Comparison of ENCODE assay signal across 8 mouse cellular contexts in genomic region chr1:184035346-184035903, GRCm38 (mm10). TPM values are rescaled to one million over a fixed set of nuclear protein-coding genes. Genes with fewer than 3 reads are reported as not detected.
DNase-seq lines count a peak whose midpoint lies in the region; ATAC-seq and TF ChIP-seq lines count a peak whose summit lies in the region.

No protein-coding gene starts in this region.

- no peak for TF ChIP-seq CTCF in liver, adult 2 months (IDR thresholded peaks at IDR 0.05; ENCODE audit: low read depth, low read length)

- peak overlapping the region; percentile 99 for H3K4me2 ChIP-seq in hindbrain, embryonic 15.5 days
- H3K4me2 ChIP-seq in myocyte (ENCODE audit: low read depth) = peak overlapping the region; percentile 85

- peaks cover 6% of the 10 kb centered on the region; the same call in 1 of the 2 replicates for H3K4me1 ChIP-seq in liver, adult 2 months (ENCODE audit: control insufficient read depth, insufficient read depth, low read length)
- peaks cover 35% of the 10 kb centered on the region for H3K4me1 ChIP-seq in embryonic facial prominence, embryonic 10.5 days
- H3K4me1 ChIP-seq in hindbrain, embryonic 15.5 days (replicated peaks) = peaks cover 37% of the 10 kb centered on the region

- H3K4me3 ChIP-seq in liver, adult 2 months (ENCODE audit: insufficient read depth, low read depth, low read length) = peak overlapping the region; percentile 42; the same call in 1 of the 2 replicates
- peak overlapping the region; percentile 86 for H3K4me3 ChIP-seq in embryonic facial prominence, embryonic 10.5 days
- peak overlapping the region; percentile 66 for H3K4me3 ChIP-seq in hindbrain, embryonic 15.5 days
- H3K4me3 ChIP-seq in myocyte = peak overlapping the region; percentile 81

- TF ChIP-seq POLR2A in liver, adult 2 months (IDR thresholded peaks at IDR 0.05; ENCODE audit: extremely low read depth, insufficient read depth, low read length) = no peak
- TF ChIP-seq POLR2A in myocyte (IDR thresholded peaks at IDR 0.05; ENCODE audit: insufficient read length, low read depth) = no peak

- no peak overlapping the region for H3K27ac ChIP-seq in liver, adult 2 months (replicated peaks; ENCODE audit: insufficient read depth, low read depth, low read length)
- H3K27ac ChIP-seq in embryonic facial prominence, embryonic 10.5 days (replicated peaks) = peak overlapping the region; percentile 96
- no peak overlapping the region for H3K27ac ChIP-seq in hindbrain, embryonic 15.5 days (replicated peaks)

- no peak for DNase-seq in liver, adult 2 months (ENCODE audit: extremely low read depth, low read depth, low spot score)
- DNase-seq in liver = no peak
- no peak for DNase-seq in embryonic facial prominence, embryonic 10.5 days (ENCODE audit: low spot score)
- DNase-seq in yolk sac, embryonic 10.5 days (ENCODE audit: low spot score) = no peak
- DNase-seq in spleen, adult 12 weeks (ENCODE audit: low spot score) = no peak
- DNase-seq in frontal cortex, adult 2 months (ENCODE audit: extremely low spot score in 1 of 2, low spot score in 1 of 2) = no peak

- 8% methylated on average over 12 of the region's 12 CpGs for WGBS in liver, adult 2 months
- WGBS in embryonic facial prominence, embryonic 10.5 days = 8% methylated on average over 12 of the region's 12 CpGs
- 2% methylated on average over 12 of the region's 12 CpGs for WGBS in hindbrain, embryonic 15.5 days

- peak overlapping the region; percentile 24 for H3ac ChIP-seq in myocyte (ENCODE audit: control insufficient read depth, insufficient read length)

- ATAC-seq in hindbrain, embryonic 15.5 days (ENCODE audit: low FRiP score, low read depth) = no peak

- H3K27me3 ChIP-seq in liver, adult 2 months (ENCODE audit: control insufficient read depth, insufficient read depth, low read length) = no peaks in the 10 kb centered on the region
- peaks cover 32% of the 10 kb centered on the region for H3K27me3 ChIP-seq in embryonic facial prominence, embryonic 10.5 days (replicated peaks; ENCODE audit: low read depth, poor library complexity, severe bottlenecking)
- H3K27me3 ChIP-seq in hindbrain, embryonic 15.5 days = 0 out of 2 replicates have a peak, but pooled peaks cover 6% of the 10 kb centered on the region
- no peaks in the 10 kb centered on the region for H3K27me3 ChIP-seq in myocyte (ENCODE audit: control insufficient read depth, insufficient read depth, insufficient read length)

- H3K9ac ChIP-seq in liver, adult 2 months (ENCODE audit: low read depth, low read length) = peak overlapping the region; percentile 54
- peak overlapping the region; percentile 11; the same call in 1 of the 2 replicates for H3K9ac ChIP-seq in hindbrain, embryonic 15.5 days

- H3K79me2 ChIP-seq in liver, adult 2 months (ENCODE audit: control insufficient read depth, insufficient read depth, low read length) = peaks cover 33% of the 10 kb centered on the region; the same call in 1 of the 2 replicates
- peaks cover 61% of the 10 kb centered on the region for H3K79me2 ChIP-seq in myocyte (ENCODE audit: control insufficient read depth, insufficient read depth)

- no peaks in the 10 kb centered on the region for H3K36me3 ChIP-seq in liver, adult 2 months (ENCODE audit: control insufficient read depth, insufficient read depth, low read length)
- H3K36me3 ChIP-seq in embryonic facial prominence, embryonic 10.5 days (replicated peaks) = peaks cover 4% of the 10 kb centered on the region; the same call in 1 of the 2 replicates
- H3K36me3 ChIP-seq in hindbrain, embryonic 15.5 days = no peaks in the 10 kb centered on the region
- H3K36me3 ChIP-seq in myocyte (ENCODE audit: control insufficient read depth, insufficient read depth) = peaks cover 15% of the 10 kb centered on the region

- no peaks in the 10 kb centered on the region for H3K9me3 ChIP-seq in embryonic facial prominence, embryonic 10.5 days
- no peaks in the 10 kb centered on the region for H3K9me3 ChIP-seq in hindbrain, embryonic 15.5 days

TF ChIP-seq in myocyte, 11 proteins besides CTCF, POLR2A, EP300 and RAD21:
- no peak for TF ChIP-seq POLR2AphosphoS2 (IDR thresholded peaks at IDR 0.05; ENCODE audit: insufficient read length, low read depth)
- no peak for TF ChIP-seq SRF (IDR thresholded peaks at IDR 0.05; ENCODE audit: control insufficient read depth, insufficient read length, low read depth)
- TF ChIP-seq MYOG (IDR thresholded peaks at IDR 0.05; ENCODE audit: control insufficient read depth in 1 of 3, insufficient read depth in 1 of 3, insufficient read length in 2 of 3, low read depth in 2 of 3) = no peak
- no peak for TF ChIP-seq TCF12 (IDR thresholded peaks at IDR 0.05; ENCODE audit: insufficient read depth, poor library complexity, severe bottlenecking)
- TF ChIP-seq MYOD1 (IDR thresholded peaks at IDR 0.05; ENCODE audit: control insufficient read depth in 1 of 3, insufficient read length in 2 of 3, low read depth in 2 of 3) = no peak
- TF ChIP-seq TCF3 (IDR thresholded peaks at IDR 0.05; ENCODE audit: insufficient read length, low read depth) = no peak
- TF ChIP-seq REST (IDR thresholded peaks at IDR 0.05; ENCODE audit: insufficient read depth, insufficient read length) = no peak
- TF ChIP-seq USF1 (IDR thresholded peaks at IDR 0.05; ENCODE audit: low read depth) = no peak
- TF ChIP-seq CEBPB (IDR thresholded peaks at IDR 0.05; ENCODE audit: insufficient read depth, poor library complexity, severe bottlenecking) = no peak
- TF ChIP-seq MAX (IDR thresholded peaks at IDR 0.05; ENCODE audit: low read depth) = no peak
- TF ChIP-seq E2F4 (IDR thresholded peaks at IDR 0.05; ENCODE audit: insufficient read depth) = no peak

RNA-seq across cellular contexts. Expression of gene 1700056E22Rik, which starts 1.3 kb away (rescaled TPM):
- 0.27 and 0.28 TPM in 2 replicates for total RNA-seq in liver, adult 2 months (2014; rRNA removed)
- polyA plus RNA-seq in liver, adult 2 months (2012; rRNA removed) = 0.83 and 0.99 TPM in 2 replicates
- polyA plus RNA-seq in embryonic facial prominence, embryonic 10.5 days (2016; fragmentation: Nextera tagmentation; extraction: Ambion mirVana) = 0.58 and 1.1 TPM in 2 replicates
- 0.67 and 0.73 TPM in 2 replicates for polyA plus RNA-seq in hindbrain, embryonic 15.5 days (2015; fragmentation: Nextera tagmentation; extraction: Ambion mirVana)
- polyA plus RNA-seq in myocyte (2012; fragmentation: generic; extraction: Trizol) = 3.2 TPM
- polyA plus RNA-seq in frontal cortex, adult 2 months (2012; rRNA removed) = 0.28 and 0.57 TPM in 2 replicates

RNA-seq across cellular contexts. Expression of gene Dusp10, which starts 22.3 kb away (rescaled TPM):
- total RNA-seq in liver, adult 2 months (2014; rRNA removed) = 2.1 and 3.0 TPM in 2 replicates
- 4.5 and 6.5 TPM in 2 replicates for polyA plus RNA-seq in liver, adult 2 months (2012; rRNA removed)
- polyA plus RNA-seq in embryonic facial prominence, embryonic 10.5 days (2016; fragmentation: Nextera tagmentation; extraction: Ambion mirVana) = 3.0 and 3.1 TPM in 2 replicates
- polyA plus RNA-seq in hindbrain, embryonic 15.5 days (2015; fragmentation: Nextera tagmentation; extraction: Ambion mirVana) = 5.0 and 5.3 TPM in 2 replicates
- 14.6 TPM for polyA plus RNA-seq in myocyte (2012; fragmentation: generic; extraction: Trizol)
- polyA plus RNA-seq in frontal cortex, adult 2 months (2012; rRNA removed) = 7.2 and 10.0 TPM in 2 replicates
